Mouse (Mus musculus) lung, postnatal 14 days (tissue): ENCODE measurements around the gene Dmpk.

Experiments
- DNase-seq: peaks from one replicate; pipeline ENCODE4 v3.0.0; 2021

Gene Dmpk

DNA sequence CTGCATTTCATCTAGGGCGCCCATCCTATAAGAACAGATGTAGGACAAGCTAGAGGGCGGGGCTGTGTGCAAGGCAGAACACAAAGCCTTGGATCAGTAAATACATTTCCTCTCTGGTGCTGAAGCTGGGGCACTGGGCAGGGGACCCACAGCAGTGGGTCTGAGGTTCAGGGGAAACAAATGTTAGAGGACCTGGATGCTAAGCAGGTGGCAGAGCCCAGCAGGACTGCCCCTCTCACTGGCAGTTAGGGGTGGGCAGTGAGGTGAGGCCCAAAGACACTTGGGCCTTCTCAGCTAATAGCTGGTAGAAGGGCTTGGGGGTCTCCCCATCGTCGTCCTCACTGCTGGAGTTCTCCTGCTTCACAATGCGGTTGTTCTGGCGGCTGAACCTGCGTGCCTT, 15.2 kb downstream of the Dmpk start:
- DNase-seq, result no peak

DNA sequence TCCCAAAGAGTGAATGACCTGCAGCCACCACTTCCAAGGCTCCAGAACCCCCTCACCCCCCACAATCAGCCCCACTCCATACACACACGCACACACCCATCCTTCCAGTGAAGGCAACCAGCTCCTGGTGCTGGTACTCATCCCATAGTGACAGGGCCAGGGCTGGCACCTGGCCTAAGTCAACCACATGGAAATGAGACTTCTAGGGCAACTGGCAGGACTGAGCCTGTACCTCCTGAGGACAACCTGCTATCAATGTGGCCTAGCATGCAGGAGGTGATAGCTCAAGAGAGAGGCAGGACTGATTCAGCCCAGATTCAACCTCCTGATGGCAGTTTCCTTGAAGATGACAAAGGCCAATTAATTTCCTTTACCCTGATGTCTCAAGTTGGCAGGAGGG, 16.6 kb downstream of the Dmpk start:
- no peak for DNase-seq

GRCm38 (mm10) chr7:19103741-19104140, 20.1 kb downstream of the Dmpk start:
- no peak for DNase-seq

- no peak for DNase-seq
Observed at GRCm38 (mm10) chr7:19104486-19104885, 20.8 kb downstream of the Dmpk start.

DNA sequence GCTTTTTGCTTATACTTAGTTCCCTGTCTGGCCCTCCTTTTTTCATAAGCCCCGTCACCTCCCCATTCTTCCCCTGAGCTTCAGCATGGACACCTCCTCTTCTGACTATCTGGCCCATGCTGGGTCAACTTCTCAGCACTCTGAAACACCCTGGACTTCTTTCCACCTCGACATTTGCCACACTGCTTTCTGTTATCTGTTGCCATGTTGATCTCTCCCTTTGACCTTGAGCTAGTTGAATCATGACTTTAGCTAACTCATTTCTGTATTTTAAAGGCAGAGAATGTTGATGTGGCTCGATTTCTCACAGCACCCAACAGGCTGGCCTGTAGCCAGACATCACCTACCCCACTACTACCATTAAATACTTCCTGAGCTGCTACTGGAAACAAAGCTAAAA, 23.8 kb downstream of the Dmpk start:
- no peak for DNase-seq

GRCm38 (mm10) chr7:19109565-19109964, 25.9 kb downstream of the Dmpk start:
- DNase-seq, result no peak

- DNase-seq, result peak; percentile 53
Observed at GRCm38 (mm10) chr7:19118028-19118771, 34.6 kb downstream of the Dmpk start, which contains the start of gene Gm4969. Gm4969 (minus strand) TSS chr7:19118368.

GRCm38 (mm10) chr7:19119083-19119482, 35.4 kb downstream of the Dmpk start:
- no peak for DNase-seq

- peak; percentile 91 for DNase-seq
Observed at GRCm38 (mm10) chr7:19119631-19120429, 36.2 kb downstream of the Dmpk start, which contains the start of gene Fbxo46. Fbxo46 (plus strand) TSS chr7:19119859.

GRCm38 (mm10) chr7:19121686-19122085, 38.0 kb downstream of the Dmpk start:
- no peak for DNase-seq

GRCm38 (mm10) chr7:19124713-19125112, 41.1 kb downstream of the Dmpk start:
- no peak for DNase-seq

- DNase-seq, result no peak
Observed at GRCm38 (mm10) chr7:19127744-19128143, 44.1 kb downstream of the Dmpk start.

GRCm38 (mm10) chr7:19129396-19129795, 45.7 kb downstream of the Dmpk start:
- DNase-seq, result no peak

DNA sequence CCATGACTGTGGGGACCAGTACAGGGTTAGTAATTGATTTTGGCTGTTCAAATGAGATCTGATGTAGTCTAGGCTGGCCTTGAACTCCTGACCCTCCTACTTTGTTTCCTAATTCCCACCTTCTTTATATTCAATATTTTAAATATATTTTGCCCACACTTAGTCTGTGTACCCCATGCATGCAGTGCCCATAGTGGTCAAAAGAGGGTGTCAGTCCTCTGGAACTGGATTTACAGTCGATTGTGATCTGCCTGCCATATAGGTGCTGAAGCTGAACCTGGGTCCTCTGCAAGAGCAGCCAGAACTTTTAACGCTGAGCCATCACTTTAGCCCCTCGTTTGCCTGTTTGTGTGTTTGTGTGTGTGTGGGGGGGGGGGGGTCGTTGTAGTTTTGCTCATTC, 47.0 kb downstream of the Dmpk start:
- no peak for DNase-seq

GRCm38 (mm10) chr7:19131324-19131848, 47.7 kb downstream of the Dmpk start:
- peak; percentile 96 for DNase-seq

GRCm38 (mm10) chr7:19136168-19136567, 52.5 kb downstream of the Dmpk start:
- DNase-seq, result no peak

GRCm38 (mm10) chr7:19136673-19137334, 53.2 kb downstream of the Dmpk start:
- no peak for DNase-seq

DNA sequence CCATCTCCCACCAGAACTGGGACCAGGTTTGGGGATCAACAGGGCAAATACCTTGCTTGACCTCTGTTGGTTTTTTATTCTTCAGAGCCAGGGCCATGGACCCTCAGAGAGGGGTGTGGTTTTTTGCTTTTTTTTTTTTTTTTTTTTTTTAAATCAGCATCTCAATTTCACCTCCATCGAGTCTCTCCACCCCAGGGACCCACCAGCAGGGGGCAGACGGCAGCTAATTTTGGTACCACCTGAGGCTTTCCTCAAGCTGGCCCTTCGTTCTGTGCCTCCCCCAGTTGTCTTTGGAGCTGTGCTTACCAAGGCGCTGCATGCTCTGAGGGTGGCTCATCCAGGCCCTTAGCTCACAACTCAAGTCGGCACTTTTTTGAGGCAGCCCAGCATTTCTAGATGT, 53.7 kb downstream of the Dmpk start:
- peak; percentile 65 for DNase-seq
